Mouse (Mus musculus) E14TG2a.4 (cell line): ENCODE data around the gene Ddx58.

Experiments used
- CTCF ChIP-seq: conservative IDR thresholded peaks from 2 replicates; pipeline ENCODE4 v1.5.1; 2014; ENCODE audit warnings: low read length
- POU5F1 ChIP-seq: IDR thresholded peaks from 2 replicates; pipeline ENCODE4 v1.6.1; 2014; ENCODE audit warnings: low read length, borderline replicate concordance

DNA sequence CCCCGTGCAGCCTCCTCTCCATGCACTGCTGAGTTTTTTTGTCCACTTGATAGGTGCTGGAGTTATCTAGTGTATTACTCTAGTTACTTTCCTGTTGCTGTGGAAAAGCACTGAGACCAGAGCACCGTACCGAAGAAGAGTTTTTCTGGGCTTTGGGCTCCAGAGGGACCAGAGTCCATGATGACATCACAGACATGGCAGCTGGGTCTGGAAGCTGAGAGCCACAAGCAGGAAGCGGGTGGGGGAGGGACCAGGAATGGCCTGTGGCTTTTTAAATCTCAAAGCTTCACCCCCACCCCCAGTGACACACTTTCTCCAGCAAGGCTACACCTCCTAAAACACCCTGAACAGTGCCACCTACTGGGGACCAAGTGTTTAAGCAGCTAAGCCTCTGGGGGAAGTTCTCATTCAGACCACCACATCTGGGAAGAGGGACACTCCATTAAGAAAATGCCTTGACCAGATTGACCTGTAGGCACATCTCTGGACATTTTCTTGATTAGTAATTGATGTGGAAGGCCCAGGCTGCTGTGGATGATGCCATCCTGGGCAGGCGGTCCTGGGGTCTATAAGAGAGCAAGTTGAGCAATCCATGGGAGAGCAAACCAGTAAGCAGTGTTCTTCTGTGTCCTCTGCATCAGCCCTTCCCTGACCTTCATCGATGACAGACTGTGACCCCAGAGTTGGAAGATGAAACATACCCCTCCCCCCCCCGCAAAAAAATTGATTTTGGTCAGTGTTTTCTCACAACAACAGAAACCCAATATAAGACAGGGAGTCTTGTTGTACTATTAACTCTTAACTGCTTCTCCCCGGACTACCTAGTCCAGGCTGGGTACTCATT lies 78.8 kb downstream of the Ddx58 start:
- TF ChIP-seq CTCF (peak; percentile 20; the same call in 1 of the 2 replicates), POU5F1 (no peak)
